Mouse (Mus musculus): Measurements from ENCODE around the gene Nr6a1.

DNA sequence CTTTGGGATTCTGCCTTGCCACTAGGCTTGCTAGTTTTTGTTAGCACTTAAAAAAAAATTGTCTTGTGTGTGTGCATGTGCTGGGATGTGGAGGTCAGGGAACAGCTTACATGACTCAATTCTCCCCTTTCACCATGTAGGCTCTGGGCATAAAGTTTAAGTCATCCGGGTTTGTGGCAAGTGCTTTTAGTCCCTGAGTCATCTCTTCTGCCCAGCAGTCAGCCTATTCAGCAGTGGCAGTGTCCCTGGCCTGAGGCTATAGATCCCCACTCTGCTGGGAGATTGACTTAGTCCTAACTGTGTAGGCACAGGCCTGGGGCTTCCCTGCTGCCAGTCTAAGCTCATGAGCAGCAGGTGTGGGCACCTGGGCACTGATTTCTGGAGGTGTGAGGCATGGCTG lies 237.6 kb downstream of the Nr6a1 start:
- TF ChIP-seq CTCF (IDR thresholded peaks at IDR 0.05; ENCODE audit: low read depth, low read length) (no peak), POLR2A (IDR thresholded peaks at IDR 0.05; ENCODE audit: extremely low read depth, insufficient read depth, low read length) (no peak)
